Mouse (Mus musculus) megakaryocyte-erythroid progenitor cell, adult 5-6 weeks (primary cell): ENCODE data around the gene Emg1. TPM values are rescaled to one million over a fixed set of nuclear protein-coding genes. Genes with fewer than 3 reads are reported as not detected.

Experiments used
- ATAC-seq: replicated peaks from 2 replicates; pipeline ENCODE4 v1.8.0; 2016; ENCODE audit warnings: mild to moderate bottlenecking, inconsistent platforms; ENCODE audit not compliant: severe bottlenecking, poor library complexity, low FRiP score, low TSS enrichment
- total RNA-seq, 2 experiments: library from RNA; stranded (forward) in 1 of 2; stranded (reverse) in 1 of 2; fragments of 200-1000, 215-1000 nt in 1 of 2; fragments of >200 nt in 1 of 2; fragmentation: Nextera tagmentation in 1 of 2; gene quantifications; 2 replicates each; pipeline ENCODE4 v1.2.3; 2014 to 2017

The Emg1 gene
- total RNA-seq, 2 experiments from 2014 or later = 387 to 422 TPM

- no peak for ATAC-seq
Observed at GRCm38 (mm10) chr6:124658067-124658466, 53.9 kb downstream of the Emg1 start.

DNA sequence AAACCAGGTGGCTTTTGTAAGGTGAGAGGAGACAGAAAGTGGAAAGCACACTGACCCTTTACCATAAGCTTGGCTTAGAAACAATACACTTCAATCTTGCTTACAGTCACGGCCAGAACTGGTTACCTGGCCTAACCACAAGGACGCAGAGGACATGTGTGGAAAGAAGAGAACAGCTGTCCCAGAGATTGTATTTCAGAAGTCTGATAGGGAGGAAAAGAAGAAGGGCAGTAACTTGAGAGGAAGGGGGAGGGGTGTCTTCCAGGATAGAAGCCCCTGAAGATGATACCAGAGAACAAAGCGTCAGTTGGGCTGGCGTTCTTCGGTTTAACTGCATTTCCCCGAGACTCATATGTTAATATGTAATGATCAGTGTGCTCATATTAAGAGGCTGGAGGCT, 56.1 kb downstream of the Emg1 start:
- ATAC-seq = no peak

Other genes with a start within 250 kb of the Emg1 start
- gene Clstn3, start 247.4 kb downstream of the Emg1 start, total RNA-seq (2014; fragmentation: Nextera tagmentation) = 11.5 and 18.4 TPM in 2 replicates
- gene Clstn3, start 247.4 kb downstream of the Emg1 start, total RNA-seq (2017) = 7.5 and 19.9 TPM in 2 replicates
- gene C1rl, start 219.1 kb downstream of the Emg1 start, total RNA-seq (2014; fragmentation: Nextera tagmentation) = 0.42 TPM in 1 of 2 replicates, not detected in the other
- 0.09 and 0.50 TPM in 2 replicates for gene C1rl, start 219.1 kb downstream of the Emg1 start, total RNA-seq (2017)
- 1.2 TPM in 1 of 2 replicates, not detected in the other for gene C1ra, start 199.8 kb downstream of the Emg1 start, total RNA-seq (2014; fragmentation: Nextera tagmentation)
- gene C1ra, start 199.8 kb downstream of the Emg1 start, total RNA-seq (2017) = 0.23 TPM in 1 of 2 replicates, not detected in the other
- not detected in 2 replicates for gene C1s1, start 169.8 kb downstream of the Emg1 start, total RNA-seq (2014; fragmentation: Nextera tagmentation)
- gene C1s1, start 169.8 kb downstream of the Emg1 start, total RNA-seq (2017) = not detected in 2 replicates
- gene C1rb, start 141.9 kb downstream of the Emg1 start, total RNA-seq (2014; fragmentation: Nextera tagmentation) = not detected in 2 replicates
- gene C1rb, start 141.9 kb downstream of the Emg1 start, total RNA-seq (2017) = not detected in 2 replicates
- gene C1s2, start 76.1 kb downstream of the Emg1 start, total RNA-seq (2014; fragmentation: Nextera tagmentation) = not detected in 2 replicates
- gene C1s2, start 76.1 kb downstream of the Emg1 start, total RNA-seq (2017) = not detected in 2 replicates
- 78.8 and 91.1 TPM in 2 replicates for gene Lpcat3, start 49.2 kb downstream of the Emg1 start, total RNA-seq (2014; fragmentation: Nextera tagmentation)
- 53.1 and 89.0 TPM in 2 replicates for gene Lpcat3, start 49.2 kb downstream of the Emg1 start, total RNA-seq (2017)
- gene Phb2, start 158 bp upstream of the Emg1 start, total RNA-seq (2014; fragmentation: Nextera tagmentation) = 467 and 537 TPM in 2 replicates
- gene Phb2, start 158 bp upstream of the Emg1 start, total RNA-seq (2017) = 474 and 558 TPM in 2 replicates
- 65.4 and 76.0 TPM in 2 replicates for gene Ptpn6, start 26.5 kb upstream of the Emg1 start, total RNA-seq (2014; fragmentation: Nextera tagmentation)
- gene Ptpn6, start 26.5 kb upstream of the Emg1 start, total RNA-seq (2017) = 189 and 237 TPM in 2 replicates
- gene Grcc10, start 29.2 kb upstream of the Emg1 start, total RNA-seq (2014; fragmentation: Nextera tagmentation) = 110 and 141 TPM in 2 replicates
- gene Grcc10, start 29.2 kb upstream of the Emg1 start, total RNA-seq (2017) = 66.5 and 83.5 TPM in 2 replicates
- gene Gm45234, start 43.8 kb upstream of the Emg1 start, total RNA-seq (2014; fragmentation: Nextera tagmentation) = not detected in 2 replicates
- not detected in 2 replicates for gene Gm45234, start 43.8 kb upstream of the Emg1 start, total RNA-seq (2017)
- 12.9 and 14.4 TPM in 2 replicates for gene Atn1, start 44.3 kb upstream of the Emg1 start, total RNA-seq (2014; fragmentation: Nextera tagmentation)
- gene Atn1, start 44.3 kb upstream of the Emg1 start, total RNA-seq (2017) = 1.5 and 1.9 TPM in 2 replicates
- 0.74 TPM in 1 of 2 replicates, not detected in the other for gene Eno2, start 57.5 kb upstream of the Emg1 start, total RNA-seq (2014; fragmentation: Nextera tagmentation)
- not detected in 2 replicates for gene Eno2, start 57.5 kb upstream of the Emg1 start, total RNA-seq (2017)
- 0.77 TPM in 1 of 2 replicates, not detected in the other for gene Lrrc23, start 67.5 kb upstream of the Emg1 start, total RNA-seq (2014; fragmentation: Nextera tagmentation)
- gene Lrrc23, start 67.5 kb upstream of the Emg1 start, total RNA-seq (2017) = 6.7 TPM in 1 of 2 replicates, not detected in the other
- gene Spsb2, start 96.5 kb upstream of the Emg1 start, total RNA-seq (2014; fragmentation: Nextera tagmentation) = 1.9 and 5.1 TPM in 2 replicates
- 4.1 and 5.5 TPM in 2 replicates for gene Spsb2, start 96.5 kb upstream of the Emg1 start, total RNA-seq (2017)
- gene Tpi1, start 102.1 kb upstream of the Emg1 start, total RNA-seq (2014; fragmentation: Nextera tagmentation) = 258 and 264 TPM in 2 replicates
- 179 and 201 TPM in 2 replicates for gene Tpi1, start 102.1 kb upstream of the Emg1 start, total RNA-seq (2017)
- 85.0 and 100 TPM in 2 replicates for gene Usp5, start 117.3 kb upstream of the Emg1 start, total RNA-seq (2014; fragmentation: Nextera tagmentation)
- gene Usp5, start 117.3 kb upstream of the Emg1 start, total RNA-seq (2017) = 75.7 and 80.9 TPM in 2 replicates
- gene Cdca3, start 117.4 kb upstream of the Emg1 start, total RNA-seq (2014; fragmentation: Nextera tagmentation) = 100 and 181 TPM in 2 replicates
- 90.3 and 111 TPM in 2 replicates for gene Cdca3, start 117.4 kb upstream of the Emg1 start, total RNA-seq (2017)
- not detected in 2 replicates for gene Gnb3, start 128.1 kb upstream of the Emg1 start, total RNA-seq (2014; fragmentation: Nextera tagmentation)
- gene Gnb3, start 128.1 kb upstream of the Emg1 start, total RNA-seq (2017) = not detected in 2 replicates
- 0.61 and 3.0 TPM in 2 replicates for gene P3h3, start 145.6 kb upstream of the Emg1 start, total RNA-seq (2014; fragmentation: Nextera tagmentation)
- gene P3h3, start 145.6 kb upstream of the Emg1 start, total RNA-seq (2017) = 0.89 and 2.2 TPM in 2 replicates
- not detected in 2 replicates for gene Gpr162, start 151.8 kb upstream of the Emg1 start, total RNA-seq (2014; fragmentation: Nextera tagmentation)
- gene Gpr162, start 151.8 kb upstream of the Emg1 start, total RNA-seq (2017) = not detected in 2 replicates
- gene Cd4, start 176.0 kb upstream of the Emg1 start, total RNA-seq (2014; fragmentation: Nextera tagmentation) = not detected in 2 replicates
- not detected in 2 replicates for gene Cd4, start 176.0 kb upstream of the Emg1 start, total RNA-seq (2017)
- 0.09 and 0.35 TPM in 2 replicates for gene Lag3, start 199.5 kb upstream of the Emg1 start, total RNA-seq (2014; fragmentation: Nextera tagmentation)
- 1.6 TPM in 1 of 2 replicates, not detected in the other for gene Lag3, start 199.5 kb upstream of the Emg1 start, total RNA-seq (2017)
- gene Ptms, start 207.9 kb upstream of the Emg1 start, total RNA-seq (2014; fragmentation: Nextera tagmentation) = 5.3 and 30.7 TPM in 2 replicates
- 21.6 and 22.1 TPM in 2 replicates for gene Ptms, start 207.9 kb upstream of the Emg1 start, total RNA-seq (2017)
- gene Mlf2, start 219.2 kb upstream of the Emg1 start, total RNA-seq (2014; fragmentation: Nextera tagmentation) = 103 and 117 TPM in 2 replicates
- 59.2 and 99.1 TPM in 2 replicates for gene Mlf2, start 219.2 kb upstream of the Emg1 start, total RNA-seq (2017)